Mouse (Mus musculus) lung, postnatal 0 days (tissue): Measurements from ENCODE around the gene Sdsl.

ENCODE experiments used
- CTCF ChIP-seq: IDR thresholded peaks from 2 replicates; pipeline ENCODE4 v1.5.1; 2016; ENCODE audit warnings: antibody characterized with exemption, mild to moderate bottlenecking
- EP300 ChIP-seq: IDR thresholded peaks from 2 replicates; pipeline ENCODE4 v1.6.1; 2016; ENCODE audit warnings: antibody characterized with exemption, mild to moderate bottlenecking, control low read depth

DNA sequence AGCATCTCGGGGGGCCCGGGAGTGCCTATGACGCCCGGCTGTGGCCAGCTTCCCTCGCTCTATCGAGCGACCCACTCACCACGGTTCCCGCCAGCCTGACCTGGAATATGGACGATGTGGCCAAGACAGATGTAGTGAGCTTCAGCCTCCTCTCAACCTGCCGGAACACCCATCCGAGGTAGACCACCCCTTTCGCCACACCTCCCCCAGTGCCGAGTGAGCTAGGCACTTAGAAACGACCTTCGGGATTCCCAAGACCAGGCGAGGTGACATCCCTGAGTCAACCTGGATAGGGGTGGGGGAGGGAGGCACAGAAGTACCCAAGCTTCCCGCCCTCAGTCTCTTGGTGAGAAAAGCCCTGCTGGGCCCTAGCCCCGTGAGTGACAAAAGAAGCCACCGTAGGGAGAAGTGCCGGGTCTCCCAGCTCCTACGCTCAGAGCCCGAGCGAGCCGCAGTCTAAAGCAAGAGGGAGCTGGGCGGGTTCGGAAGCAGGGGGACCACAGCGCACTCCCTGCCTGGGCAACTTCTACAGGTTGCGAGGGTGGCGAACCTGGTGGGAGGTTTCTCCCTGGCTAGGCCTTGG lies 41.5 kb downstream of the Sdsl start:
- TF ChIP-seq CTCF = no peak
- TF ChIP-seq EP300 = no peak
